Mouse (Mus musculus): Measurements from ENCODE around the gene Upk3a. TPM values are rescaled to one million over a fixed set of nuclear protein-coding genes. Genes with fewer than 3 reads are reported as not detected.

Upk3a gene
- 1.1 and 1.3 TPM in 2 replicates for polyA plus RNA-seq (2014; fragmentation: Nextera tagmentation; extraction: Ambion mirVana)

DNA sequence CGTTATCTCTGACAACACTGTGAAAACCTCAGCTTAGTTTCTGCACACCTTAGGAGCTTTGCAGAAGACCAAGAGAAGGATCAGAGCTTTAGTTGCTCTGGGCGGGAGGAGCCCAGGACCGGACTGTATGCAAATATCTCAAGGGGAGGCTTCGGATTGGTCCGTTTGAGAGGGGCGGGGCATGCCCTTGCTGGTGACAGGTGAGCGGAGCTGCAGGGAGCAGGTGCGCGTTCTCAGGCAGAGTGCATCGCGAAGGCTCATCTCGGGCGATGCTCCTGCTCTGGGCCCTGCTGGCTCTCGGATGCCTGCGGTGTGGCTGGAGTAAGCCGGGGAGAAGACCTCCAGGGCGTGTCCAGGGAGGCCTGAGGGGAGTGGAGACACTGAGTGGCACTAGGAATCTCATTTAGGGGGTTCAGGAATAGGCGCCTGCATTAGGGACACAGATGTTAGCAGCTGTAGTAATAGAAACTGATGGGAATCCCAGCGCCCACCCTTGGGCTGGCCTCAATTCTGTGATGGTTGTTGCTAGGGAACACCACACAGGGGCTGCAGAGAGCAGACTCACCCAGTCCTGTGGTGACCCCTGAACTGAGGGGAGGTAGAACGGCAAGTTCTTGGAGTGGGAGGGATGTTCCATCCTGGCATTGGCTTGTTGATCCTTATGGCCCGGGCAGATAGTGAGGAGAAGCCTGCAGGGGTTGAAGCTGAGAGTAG, at the start of gene Upk3a:
Gene Upk3a, plus strand, starts transcription at position 191 of the 714 bp plus-strand sequence.
- DNase-seq (ENCODE audit: low spot score) (no peak), ATAC-seq (no peak)
- Histone ChIP-seq H3K4me1 (ENCODE audit: control insufficient read depth, insufficient read depth, low read length) (no peaks in the 10 kb centered on the region), H3K4me2 (ENCODE audit: low read length) (peak within 1 kb of the TSS; percentile 23), H3K36me3 (ENCODE audit: control insufficient read depth, insufficient read depth, low read length) (no peaks in the 10 kb centered on the region), H3K27ac (ENCODE audit: low read depth, low read length) (peak within 1 kb of the TSS; percentile 69; the same call in 1 of the 2 replicates), H3K9ac (ENCODE audit: low read length) (no peak within 1 kb of the TSS), H3K9me3 (replicated peaks; ENCODE audit: control insufficient read depth, low read length) (no peaks in the 10 kb centered on the region), H3K27me3 (replicated peaks; ENCODE audit: control insufficient read depth, insufficient read depth, low read length) (no peaks in the 10 kb centered on the region), H3K4me3 (ENCODE audit: low read depth, low read length) (no peak within 1 kb of the TSS)
- 8% methylated on average over 21 of the region's 21 CpGs for WGBS

DNA sequence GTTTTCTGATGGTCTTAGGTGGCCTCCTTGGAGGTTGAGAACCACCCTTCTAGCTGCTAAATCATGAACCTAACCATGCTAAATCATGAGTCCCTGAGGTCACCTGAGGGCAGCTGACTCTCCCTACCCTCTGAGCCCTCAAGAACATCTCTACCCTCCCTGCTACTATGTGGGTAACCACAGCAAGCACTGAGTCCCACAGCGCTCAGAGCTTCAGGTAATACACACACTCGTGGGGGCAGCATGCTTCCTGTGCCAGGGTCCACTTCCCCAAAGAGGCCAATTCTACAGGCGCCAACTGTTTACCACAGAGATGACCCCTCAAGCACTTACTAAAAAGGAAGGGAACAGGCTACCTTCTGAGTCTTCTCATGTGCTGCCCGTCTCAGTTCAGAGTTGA, 48.4 kb upstream of the Upk3a start:
- Histone ChIP-seq H3K9ac (ENCODE audit: low read length) (no peak overlapping the region), H3K9me3 (replicated peaks; ENCODE audit: control insufficient read depth, low read length) (no peaks in the 10 kb centered on the region), H3K4me2 (ENCODE audit: low read length) (no peak overlapping the region), H3K27ac (ENCODE audit: low read depth, low read length) (no peak overlapping the region), H3K4me1 (ENCODE audit: control insufficient read depth, insufficient read depth, low read length) (peaks cover 7% of the 10 kb centered on the region), H3K4me3 (ENCODE audit: low read depth, low read length) (no peak overlapping the region), H3K36me3 (ENCODE audit: control insufficient read depth, insufficient read depth, low read length) (no peaks in the 10 kb centered on the region), H3K27me3 (replicated peaks; ENCODE audit: control insufficient read depth, insufficient read depth, low read length) (no peaks in the 10 kb centered on the region)
- no peak for ATAC-seq
- no peak for DNase-seq (ENCODE audit: low spot score)
- 90% methylated on average over 4 of the region's 4 CpGs for WGBS

DNA sequence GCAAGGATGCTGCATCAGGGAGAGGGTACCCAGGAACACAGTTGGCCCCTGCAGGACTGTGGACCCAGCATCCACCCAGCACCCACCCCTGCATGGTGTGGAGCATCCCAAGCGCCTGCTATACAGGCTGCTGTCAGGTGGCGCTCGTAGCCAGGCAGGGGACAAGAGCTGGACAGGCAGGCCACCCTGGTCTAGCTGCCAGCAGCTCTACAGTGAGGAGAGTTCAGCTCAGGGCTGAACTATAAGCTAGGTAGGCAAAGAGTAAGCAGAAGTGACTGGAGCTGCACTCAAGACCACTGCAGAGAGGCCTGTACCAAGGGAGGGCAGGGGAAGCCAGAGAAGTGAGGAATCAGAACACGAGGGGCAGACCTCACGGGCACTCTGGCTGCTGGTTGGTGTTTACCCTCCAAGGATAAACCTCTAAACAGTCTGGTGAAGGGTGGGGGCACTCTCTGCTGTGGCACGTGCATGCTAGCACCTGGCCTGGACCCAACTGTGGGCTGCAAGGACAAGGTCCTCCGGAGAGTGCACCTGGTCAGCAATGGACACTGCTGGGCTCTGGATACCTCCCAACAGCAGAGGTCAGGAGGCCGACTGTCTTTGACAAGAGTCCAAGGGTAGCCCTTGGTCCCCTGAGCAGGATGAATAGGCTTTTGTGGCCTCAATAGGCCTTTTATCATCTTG, 43.9 kb upstream of the Upk3a start:
- WGBS, result 38% methylated on average over 8 of the region's 8 CpGs
- no peak for DNase-seq (ENCODE audit: low spot score)
- Histone ChIP-seq H3K9ac (ENCODE audit: low read length) (no peak overlapping the region), H3K27ac (ENCODE audit: low read depth, low read length) (no peak overlapping the region), H3K4me2 (ENCODE audit: low read length) (no peak overlapping the region), H3K27me3 (replicated peaks; ENCODE audit: control insufficient read depth, insufficient read depth, low read length) (no peaks in the 10 kb centered on the region), H3K4me1 (ENCODE audit: control insufficient read depth, insufficient read depth, low read length) (peaks cover 10% of the 10 kb centered on the region), H3K36me3 (ENCODE audit: control insufficient read depth, insufficient read depth, low read length) (no peaks in the 10 kb centered on the region), H3K9me3 (replicated peaks; ENCODE audit: control insufficient read depth, low read length) (no peaks in the 10 kb centered on the region), H3K4me3 (ENCODE audit: low read depth, low read length) (no peak overlapping the region)
- ATAC-seq, result no peak

DNA sequence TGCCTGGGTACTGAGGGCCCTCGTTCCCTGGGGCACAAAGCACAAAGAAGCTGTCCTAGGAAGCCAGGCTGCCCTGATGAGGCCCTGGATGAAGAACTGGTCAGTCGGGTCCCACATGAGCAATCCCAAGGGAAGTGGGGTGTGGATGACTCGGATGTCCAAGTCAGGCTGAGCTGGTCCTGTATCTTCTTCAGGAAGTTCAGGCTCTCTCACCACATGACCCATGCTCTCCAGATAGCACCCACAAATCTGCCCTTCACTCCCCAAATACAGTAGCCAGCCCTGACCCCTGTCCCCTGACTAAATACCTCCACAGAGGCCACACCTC, 43.4 kb upstream of the Upk3a start:
- Histone ChIP-seq H3K4me2 (ENCODE audit: low read length) (no peak overlapping the region), H3K36me3 (ENCODE audit: control insufficient read depth, insufficient read depth, low read length) (no peaks in the 10 kb centered on the region), H3K9me3 (replicated peaks; ENCODE audit: control insufficient read depth, low read length) (no peaks in the 10 kb centered on the region), H3K4me1 (ENCODE audit: control insufficient read depth, insufficient read depth, low read length) (peaks cover 10% of the 10 kb centered on the region), H3K4me3 (ENCODE audit: low read depth, low read length) (no peak overlapping the region), H3K27me3 (replicated peaks; ENCODE audit: control insufficient read depth, insufficient read depth, low read length) (no peaks in the 10 kb centered on the region), H3K27ac (ENCODE audit: low read depth, low read length) (no peak overlapping the region), H3K9ac (ENCODE audit: low read length) (no peak overlapping the region)
- 15% methylated on average over 3 of the region's 3 CpGs for WGBS
- ATAC-seq (no peak), DNase-seq (ENCODE audit: low spot score) (no peak)

DNA sequence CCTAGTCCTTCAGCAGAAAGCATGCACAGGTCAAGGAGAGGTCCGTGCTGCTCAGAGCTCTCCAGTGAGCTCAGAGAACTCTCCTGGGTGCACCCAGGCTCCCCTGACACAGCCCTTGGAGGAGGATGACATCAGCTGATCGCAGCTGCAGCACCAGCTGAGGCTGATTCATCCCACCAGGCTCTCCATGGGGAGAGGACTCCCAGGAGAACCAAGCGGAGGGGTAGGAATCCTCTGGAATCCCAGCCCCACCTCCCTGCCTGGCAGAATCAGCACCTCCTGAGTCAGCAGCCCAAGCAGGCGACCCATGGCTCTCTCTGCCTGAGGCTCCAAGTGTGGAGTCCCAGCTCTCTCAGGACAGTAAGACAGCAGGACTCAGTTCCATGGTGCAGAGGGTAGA, 41.2 kb upstream of the Upk3a start:
- ATAC-seq, result no peak
- H3K4me1 ChIP-seq (ENCODE audit: control insufficient read depth, insufficient read depth, low read length), result peaks cover 10% of the 10 kb centered on the region

DNA sequence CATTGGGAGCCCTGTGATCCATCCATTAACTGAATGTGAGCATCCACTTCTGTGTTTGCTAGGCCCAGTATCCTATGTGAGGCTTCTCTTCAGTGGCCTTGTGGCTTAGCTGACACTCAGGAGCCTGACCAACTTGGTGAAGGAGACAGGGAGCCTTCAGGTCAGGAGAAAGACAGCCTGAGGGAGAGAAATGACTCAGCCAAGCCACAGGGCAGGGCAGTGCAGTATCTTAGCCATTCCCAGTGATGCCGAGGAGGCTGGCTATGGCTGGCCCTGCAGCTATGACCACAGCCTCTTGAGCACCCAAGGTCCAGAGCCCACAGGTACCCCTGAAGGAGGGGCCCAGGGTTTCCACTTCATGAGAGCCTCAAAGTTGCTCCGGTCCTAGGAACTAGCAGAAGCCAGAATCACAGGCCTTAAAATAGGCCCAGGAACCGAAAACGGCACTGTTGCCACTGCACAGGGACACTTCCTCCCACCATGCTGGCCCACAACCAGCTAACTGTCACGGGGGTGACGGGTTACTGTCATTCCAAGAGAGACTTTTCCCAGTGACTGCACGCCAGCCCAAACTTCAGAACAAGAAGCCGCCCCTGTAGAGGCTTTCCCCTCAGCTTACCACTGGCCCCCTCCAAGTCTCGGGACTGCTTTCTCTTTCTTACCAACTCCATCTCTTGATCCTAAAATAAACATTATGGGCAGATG, 35.2 kb upstream of the Upk3a start:
- H3K4me2 ChIP-seq (ENCODE audit: low read length), result no peak overlapping the region
- 84% methylated on average over 9 of the region's 9 CpGs for WGBS
- H3K9me3 ChIP-seq (replicated peaks; ENCODE audit: control insufficient read depth, low read length), result no peaks in the 10 kb centered on the region

More for the DNA sequence above, 41.2 kb upstream of the Upk3a start:
- WGBS, result 46% methylated on average over 4 of the region's 4 CpGs
- H3K4me2 ChIP-seq (ENCODE audit: low read length), result no peak overlapping the region
- DNase-seq (ENCODE audit: low spot score), result no peak
- no peak overlapping the region for H3K4me3 ChIP-seq (ENCODE audit: low read depth, low read length)
- no peak overlapping the region for H3K9ac ChIP-seq (ENCODE audit: low read length)
- no peak overlapping the region for H3K27ac ChIP-seq (ENCODE audit: low read depth, low read length)
- H3K36me3 ChIP-seq (ENCODE audit: control insufficient read depth, insufficient read depth, low read length), result no peaks in the 10 kb centered on the region
- no peaks in the 10 kb centered on the region for H3K9me3 ChIP-seq (replicated peaks; ENCODE audit: control insufficient read depth, low read length)
- H3K27me3 ChIP-seq (replicated peaks; ENCODE audit: control insufficient read depth, insufficient read depth, low read length), result no peaks in the 10 kb centered on the region

DNA sequence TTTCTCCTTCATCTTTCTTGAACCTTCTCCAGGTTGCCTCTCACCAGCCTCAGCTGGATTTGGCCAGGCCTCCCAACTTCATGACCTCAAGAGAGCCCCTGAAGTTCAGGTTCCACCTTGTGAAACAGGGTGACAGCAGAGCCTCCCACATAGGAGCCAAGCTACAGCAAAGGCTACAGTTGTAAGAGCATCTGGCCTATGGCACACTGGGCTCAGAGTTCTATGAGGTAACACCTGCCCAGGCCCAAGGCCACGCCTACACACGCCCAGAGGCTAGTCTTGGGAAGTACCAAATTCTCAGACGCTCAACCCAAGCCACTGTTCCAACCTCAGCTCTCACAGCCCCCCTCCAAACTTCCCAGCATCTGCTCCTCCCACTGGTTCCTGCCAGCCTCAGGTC, 34.1 kb upstream of the Upk3a start:
- no peak overlapping the region for H3K9ac ChIP-seq (ENCODE audit: low read length)
- H3K27me3 ChIP-seq (replicated peaks; ENCODE audit: control insufficient read depth, insufficient read depth, low read length), result no peaks in the 10 kb centered on the region
- no peak overlapping the region for H3K27ac ChIP-seq (ENCODE audit: low read depth, low read length)
- H3K9me3 ChIP-seq (replicated peaks; ENCODE audit: control insufficient read depth, low read length), result no peaks in the 10 kb centered on the region
- DNase-seq (ENCODE audit: low spot score), result no peak
- no peak overlapping the region for H3K4me3 ChIP-seq (ENCODE audit: low read depth, low read length)
- no peaks in the 10 kb centered on the region for H3K36me3 ChIP-seq (ENCODE audit: control insufficient read depth, insufficient read depth, low read length)
- no peak overlapping the region for H3K4me2 ChIP-seq (ENCODE audit: low read length)
- ATAC-seq, result no peak
- H3K4me1 ChIP-seq (ENCODE audit: control insufficient read depth, insufficient read depth, low read length), result peaks cover 11% of the 10 kb centered on the region
- 82% methylated on average over 3 of the region's 3 CpGs for WGBS

More for the DNA sequence above, 35.2 kb upstream of the Upk3a start:
- no peak overlapping the region for H3K4me3 ChIP-seq (ENCODE audit: low read depth, low read length)
- peaks cover 10% of the 10 kb centered on the region for H3K4me1 ChIP-seq (ENCODE audit: control insufficient read depth, insufficient read depth, low read length)
- ATAC-seq (no peak), DNase-seq (ENCODE audit: low spot score) (no peak)
- no peak overlapping the region for H3K27ac ChIP-seq (ENCODE audit: low read depth, low read length)
- no peaks in the 10 kb centered on the region for H3K36me3 ChIP-seq (ENCODE audit: control insufficient read depth, insufficient read depth, low read length)
- no peaks in the 10 kb centered on the region for H3K27me3 ChIP-seq (replicated peaks; ENCODE audit: control insufficient read depth, insufficient read depth, low read length)
- no peak overlapping the region for H3K9ac ChIP-seq (ENCODE audit: low read length)

DNA sequence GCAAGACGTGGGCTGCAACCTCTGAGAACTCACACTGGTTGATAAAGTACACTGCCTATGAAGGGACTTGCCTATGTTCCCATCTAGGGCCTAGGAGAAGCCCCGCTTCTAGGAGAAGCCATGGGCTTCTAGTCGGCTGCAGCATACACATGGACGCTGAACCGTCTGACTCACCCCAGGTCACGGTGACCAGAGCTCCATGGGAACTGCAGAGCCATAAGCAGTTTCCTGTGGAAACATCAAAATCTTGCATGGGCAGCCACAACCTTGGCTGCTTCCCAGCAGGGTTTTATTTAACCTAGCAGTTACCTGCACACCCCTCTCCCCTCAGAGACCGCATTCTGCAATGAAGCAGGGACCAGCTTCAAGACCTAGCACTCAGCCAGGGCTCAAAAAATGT, 33.2 kb upstream of the Upk3a start:
- Histone ChIP-seq H3K27ac (ENCODE audit: low read depth, low read length) (no peak overlapping the region), H3K9me3 (replicated peaks; ENCODE audit: control insufficient read depth, low read length) (no peaks in the 10 kb centered on the region), H3K4me2 (ENCODE audit: low read length) (no peak overlapping the region), H3K4me3 (ENCODE audit: low read depth, low read length) (no peak overlapping the region), H3K27me3 (replicated peaks; ENCODE audit: control insufficient read depth, insufficient read depth, low read length) (no peaks in the 10 kb centered on the region), H3K4me1 (ENCODE audit: control insufficient read depth, insufficient read depth, low read length) (peaks cover 16% of the 10 kb centered on the region), H3K9ac (ENCODE audit: low read length) (no peak overlapping the region), H3K36me3 (ENCODE audit: control insufficient read depth, insufficient read depth, low read length) (no peaks in the 10 kb centered on the region)
- ATAC-seq (no peak), DNase-seq (ENCODE audit: low spot score) (no peak)
- WGBS, result 92% methylated on average over 7 of the region's 7 CpGs
